Mouse (Mus musculus) thymus, adult 2 months (tissue): Measurements from ENCODE around the gene Ern2.

Source experiments
- CTCF ChIP-seq: fragments of 200-500 bp; IDR thresholded peaks from 2 replicates; pipeline ENCODE4 v1.5.1; 2012; ENCODE audit warnings: mild to moderate bottlenecking, control low read depth, low read length, moderate library complexity, borderline replicate concordance; ENCODE audit not compliant: control insufficient read depth, poor library complexity, insufficient read depth; ENCODE audit errors: extremely low read depth
- POLR2A ChIP-seq: fragments of 200-500 bp; IDR thresholded peaks from 2 replicates; pipeline ENCODE4 v1.6.1; 2012; ENCODE audit warnings: mild to moderate bottlenecking, low read length, control low read depth, moderate library complexity; ENCODE audit not compliant: control insufficient read depth, poor library complexity, insufficient read depth; ENCODE audit errors: extremely low read depth

DNA sequence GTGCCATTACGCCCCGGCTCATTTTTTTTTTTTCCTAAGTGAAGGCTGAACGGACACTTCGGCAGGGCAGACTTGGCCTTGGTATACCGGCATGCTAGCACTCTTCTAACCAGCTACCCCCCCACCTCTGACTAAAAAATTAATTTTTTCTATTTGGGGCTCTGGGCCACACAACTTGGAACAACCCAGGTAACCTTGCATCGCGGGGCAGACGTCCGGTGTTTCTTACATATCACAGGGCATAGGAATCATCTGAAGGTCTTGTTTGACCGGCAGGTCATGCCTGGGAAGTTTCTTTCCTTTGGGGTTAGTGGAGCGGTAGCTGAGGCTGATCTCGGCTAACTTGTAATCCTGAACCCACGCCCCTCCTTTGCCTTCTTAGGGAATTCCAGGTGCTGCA, 27.5 kb downstream of the Ern2 start:
- no peak for TF ChIP-seq CTCF
- TF ChIP-seq POLR2A, result no peak
